Mouse (Mus musculus) myocyte (in vitro differentiated cells): ENCODE data around the gene Uqcc3.

Experiments used
- CEBPB ChIP-seq: IDR thresholded peaks from 2 replicates; pipeline ENCODE4 v1.6.1; 2011; ENCODE audit warnings: mild to moderate bottlenecking, moderate library complexity; ENCODE audit not compliant: poor library complexity, insufficient read depth, severe bottlenecking
- POLR2A ChIP-seq: IDR thresholded peaks from one replicate; pipeline ENCODE4 v1.6.1; 2011; ENCODE audit warnings: low read depth, mild to moderate bottlenecking, control low read depth, moderate library complexity; ENCODE audit not compliant: insufficient read length
- POLR2AphosphoS2 ChIP-seq: IDR thresholded peaks from one replicate; pipeline ENCODE4 v1.6.1; 2011; ENCODE audit warnings: low read depth, control low read depth; ENCODE audit not compliant: insufficient read length
- TCF3 ChIP-seq: IDR thresholded peaks from one replicate; pipeline ENCODE4 v1.6.1; 2011; ENCODE audit warnings: low read depth, control low read depth; ENCODE audit not compliant: insufficient read length

GRCm38 (mm10) chr19:8831262-8831661 is 49.5 kb downstream of the Uqcc3 start:
- TF ChIP-seq TCF3 (no peak), POLR2AphosphoS2 (no peak), POLR2A (no peak), CEBPB (no peak)
